Mouse (Mus musculus) frontal cortex, adult (tissue): ENCODE measurements around the gene Evi2.

Experiments used
- ATAC-seq: cut with Nextera tagmentation; 2 replicates; pipeline ENCODE4 v1.9.2; 2017; ENCODE audit warnings: mild to moderate bottlenecking, moderate library complexity, mixed read lengths; ENCODE audit not compliant: low TSS enrichment

Gene Evi2

DNA sequence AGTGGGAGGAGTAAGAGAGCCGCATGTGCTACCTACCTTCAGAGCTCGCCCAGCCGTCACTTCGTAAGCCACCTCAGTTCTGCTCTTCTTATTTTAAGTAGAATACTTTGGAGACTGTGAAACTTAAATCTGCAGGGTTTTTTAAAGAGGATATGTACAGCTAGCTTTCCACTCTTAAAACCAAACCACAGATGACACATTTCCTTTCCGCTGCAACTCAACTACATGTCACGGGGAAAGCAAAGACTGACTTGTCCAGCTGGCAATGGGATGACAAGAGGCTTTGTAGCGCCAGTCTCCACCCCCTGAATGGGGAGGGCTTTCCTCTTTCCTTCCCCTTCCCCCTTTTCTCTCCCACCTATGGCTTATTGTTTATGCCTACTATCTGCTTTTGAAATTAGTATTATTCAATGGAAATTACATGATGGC lies at the start of gene Evi2, which contains the start of gene Evi2a:
TSS of gene Evi2 (minus strand) at position 257 of the 429 bp plus-strand sequence.
TSS of gene Evi2a (minus strand) at position 277 of the 429 bp plus-strand sequence.
- peak; percentile 53; the same call in 1 of the 2 replicates for ATAC-seq

DNA sequence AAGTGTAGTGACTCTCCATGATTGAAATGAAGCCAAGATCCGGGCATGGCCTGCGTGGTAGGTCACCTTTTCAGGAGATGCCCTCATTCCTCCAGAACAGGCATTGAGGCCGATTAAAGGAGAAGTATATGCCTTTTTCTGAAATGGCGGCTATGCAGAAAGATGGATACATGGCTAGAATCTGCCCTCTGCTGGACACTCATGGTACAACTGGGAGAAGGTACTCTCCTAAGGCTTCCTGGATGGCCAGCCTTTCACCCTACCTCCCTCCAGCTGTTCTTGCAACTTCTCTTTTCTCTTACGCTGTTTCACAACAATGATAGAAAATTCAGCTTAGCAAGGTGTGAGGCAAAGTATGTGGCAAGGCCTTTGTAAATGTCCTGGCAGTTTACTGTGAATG lies 47.4 kb upstream of the Evi2 start:
- ATAC-seq, result peak; percentile 66

DNA sequence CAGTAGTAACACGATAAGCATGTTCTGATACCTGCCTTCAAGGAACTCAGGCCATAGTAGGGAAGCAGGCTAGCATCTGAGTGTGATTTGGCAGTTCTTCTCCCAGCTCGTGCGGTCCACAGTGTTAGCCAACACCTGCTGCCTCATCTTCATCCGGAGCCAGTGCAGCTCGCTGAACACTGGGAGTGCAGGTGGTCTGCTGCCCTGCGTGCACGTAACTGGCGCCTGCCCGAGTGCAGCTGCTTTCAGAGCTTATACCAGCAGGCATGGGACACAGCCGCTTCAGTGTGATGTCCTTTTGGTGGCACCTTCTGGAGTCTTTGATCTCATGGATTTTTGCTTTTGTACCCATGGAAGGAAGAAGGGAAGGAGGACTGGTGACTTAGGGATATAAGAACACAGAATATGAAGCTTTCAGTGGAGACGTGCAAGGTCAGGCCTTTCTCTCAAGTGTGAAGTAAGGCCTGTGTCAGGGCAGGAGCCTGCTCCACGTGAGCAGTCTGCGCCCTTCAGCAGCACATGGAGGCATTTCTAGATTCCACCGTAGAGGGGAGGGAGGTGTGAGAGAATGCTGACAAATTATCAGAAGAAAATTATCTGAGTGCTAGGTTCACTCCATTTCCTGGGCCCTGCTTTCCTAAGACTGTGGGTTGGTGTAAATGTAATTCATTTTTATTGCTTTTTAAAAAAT lies 45.1 kb upstream of the Evi2 start:
- ATAC-seq, result no peak

DNA sequence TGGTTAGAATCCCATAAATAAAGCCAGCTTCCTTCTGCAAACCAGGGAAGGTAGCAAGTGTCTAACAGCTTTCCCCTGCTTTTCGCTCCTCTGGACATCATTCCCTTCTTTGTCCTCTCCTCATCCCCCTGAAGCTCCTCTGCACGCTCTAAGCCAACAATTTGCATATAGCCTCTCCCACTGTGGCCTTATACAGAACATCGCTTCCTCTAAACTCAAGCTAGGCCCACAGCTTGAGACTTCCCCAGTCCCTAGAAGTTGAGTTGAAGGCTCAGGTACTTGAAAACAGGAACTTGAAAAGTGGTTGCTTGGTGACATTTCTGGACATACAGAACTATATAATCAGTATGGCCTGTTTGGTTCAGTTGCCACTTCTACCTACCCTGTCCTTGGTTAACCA lies 43.4 kb upstream of the Evi2 start:
- no peak for ATAC-seq

DNA sequence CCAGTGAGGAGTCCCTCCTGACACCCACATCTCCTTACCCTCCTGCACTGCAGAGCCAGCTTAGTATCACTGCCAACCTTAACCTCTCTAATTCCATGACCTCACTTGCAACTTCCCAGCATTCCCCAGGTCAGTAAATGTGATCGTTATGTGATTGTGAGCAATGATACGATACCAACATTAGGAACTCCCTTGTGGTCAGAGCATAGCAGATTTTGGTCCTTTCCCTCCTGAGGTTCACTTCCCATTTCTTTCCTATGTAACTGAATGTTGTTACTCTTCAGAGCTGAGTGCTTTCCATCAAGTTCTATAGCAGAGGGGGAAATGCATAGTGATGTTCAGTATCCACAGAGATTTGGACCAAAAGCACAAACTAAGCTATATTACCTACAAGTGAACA lies 39.9 kb upstream of the Evi2 start:
- ATAC-seq, result no peak

DNA sequence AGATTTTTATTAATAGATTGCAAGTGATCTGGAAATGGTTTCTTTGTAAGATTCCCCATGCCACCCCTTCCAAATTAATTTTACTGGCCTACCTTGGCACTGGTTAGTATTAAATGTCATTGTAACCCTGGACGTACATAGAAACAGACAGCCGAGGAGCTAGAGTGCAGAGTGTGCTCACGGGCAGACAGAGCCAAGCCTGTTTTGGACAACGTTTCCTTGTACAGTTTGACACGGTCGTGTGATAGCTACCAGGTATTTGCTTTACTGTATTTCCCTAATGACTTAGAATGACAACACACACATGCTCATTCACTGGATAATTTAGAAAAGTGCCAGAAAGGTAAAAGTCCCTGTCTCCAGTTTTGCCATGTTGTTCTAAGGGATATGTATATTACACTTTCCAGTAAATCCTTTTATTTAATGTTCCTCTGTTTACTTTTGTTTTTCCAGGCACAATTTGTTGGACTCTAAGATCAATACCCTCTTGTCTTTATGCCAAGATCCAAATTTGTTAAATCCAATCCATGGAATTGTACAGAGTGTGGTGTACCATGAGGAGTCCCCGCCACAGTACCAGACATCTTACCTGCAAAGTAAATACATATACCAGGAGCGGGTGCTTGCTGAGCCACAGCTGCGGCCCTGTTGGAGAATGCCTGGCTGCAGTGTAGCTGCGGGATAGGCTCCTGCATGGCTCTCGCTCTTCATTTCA lies 38.0 kb upstream of the Evi2 start:
- ATAC-seq, result no peak

DNA sequence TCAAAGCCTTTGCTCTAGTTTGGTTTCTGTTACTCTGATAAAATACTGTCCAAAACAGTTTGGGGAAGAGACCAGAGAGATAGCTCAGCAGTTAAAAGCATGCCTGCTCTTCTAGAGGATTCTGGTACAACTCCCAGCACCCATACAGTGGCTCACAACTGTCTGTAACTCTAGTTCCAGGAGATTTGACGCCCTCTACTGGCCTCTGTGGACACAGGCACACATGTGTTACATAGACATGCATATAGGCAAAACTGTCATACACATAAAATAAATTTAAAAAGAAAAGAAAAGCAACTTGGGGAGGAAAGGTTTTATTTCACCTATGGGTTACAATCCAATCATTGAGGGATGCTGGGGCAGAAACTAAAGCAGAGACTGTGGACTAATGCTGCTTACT lies 36.6 kb upstream of the Evi2 start:
- ATAC-seq, result no peak

DNA sequence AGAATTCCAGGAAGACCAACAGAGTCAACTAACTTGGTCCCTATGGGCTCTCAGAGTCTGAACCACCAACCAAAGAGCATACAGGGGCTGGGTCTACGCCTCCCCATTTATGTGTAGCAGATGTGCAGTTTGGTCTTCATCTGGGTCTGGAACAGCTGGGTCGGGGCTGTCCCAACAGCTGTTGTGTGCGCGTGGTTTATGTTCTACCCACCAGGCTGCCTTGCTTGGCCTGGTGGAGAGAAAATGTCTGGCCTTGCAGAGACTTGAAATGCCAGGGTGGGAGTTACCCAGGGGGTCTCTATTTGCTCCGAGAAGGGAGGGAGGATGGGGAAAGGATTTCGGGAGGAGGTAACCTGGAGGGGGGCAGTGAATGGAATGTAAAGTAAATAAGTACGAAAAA lies 33.1 kb upstream of the Evi2 start:
- ATAC-seq, result no peak

DNA sequence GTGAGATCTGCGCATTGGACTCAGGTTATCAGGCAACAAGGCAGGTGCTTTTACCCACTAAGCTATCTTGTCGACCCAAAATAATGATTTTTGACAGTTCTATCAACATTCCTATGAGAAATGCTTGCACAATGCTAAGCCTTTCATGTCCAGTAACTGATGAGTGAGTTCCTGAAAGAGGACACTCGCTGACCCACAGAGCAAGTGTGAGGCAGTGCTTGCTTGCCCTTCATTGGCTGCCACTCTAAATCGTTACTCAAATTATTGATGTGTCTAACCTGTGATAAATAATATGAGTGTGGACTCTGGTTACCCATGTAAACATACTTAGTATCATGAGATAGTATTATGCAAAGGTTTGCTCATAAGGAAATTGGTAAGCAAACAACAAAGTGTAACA lies 30.1 kb upstream of the Evi2 start:
- ATAC-seq, result no peak

DNA sequence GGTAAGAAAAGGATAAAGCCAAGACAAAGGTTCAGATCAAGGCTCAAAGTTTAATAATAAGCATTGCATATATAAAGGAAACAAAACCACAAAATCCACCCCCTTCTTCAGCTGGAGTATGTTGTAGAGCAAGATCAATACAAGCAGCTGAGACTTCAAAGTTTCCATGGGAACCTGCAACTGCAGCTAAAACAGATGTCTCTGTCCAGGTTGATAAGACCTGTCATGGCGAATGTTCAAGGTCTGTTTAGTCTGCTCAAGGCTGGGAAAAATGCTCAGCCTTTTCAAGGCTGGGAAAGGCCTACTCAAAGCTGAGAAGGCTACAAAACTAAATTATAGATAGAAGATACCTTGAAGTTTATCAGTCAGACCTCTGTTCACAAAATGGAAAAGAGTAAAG lies 22.2 kb upstream of the Evi2 start:
- ATAC-seq, result no peak

DNA sequence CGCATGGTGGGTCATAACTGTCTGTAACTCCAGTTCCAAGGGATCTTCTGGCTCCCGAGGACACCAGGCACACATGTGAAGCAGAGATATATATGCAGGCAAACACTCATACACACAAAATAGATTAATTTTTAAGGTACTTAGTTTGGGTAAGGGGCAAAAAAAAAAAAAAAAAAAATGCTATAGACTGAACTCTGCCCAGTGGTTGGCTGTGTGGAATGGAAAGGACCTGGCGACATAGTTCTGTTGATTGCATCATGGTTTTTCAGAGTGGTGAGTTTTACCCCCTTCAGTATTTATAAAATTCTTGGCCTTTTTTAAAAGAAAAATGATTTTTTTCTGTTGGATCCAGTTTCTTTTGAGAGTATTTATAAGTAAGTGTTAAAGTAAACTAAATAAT lies 5.9 kb upstream of the Evi2 start:
- no peak for ATAC-seq

DNA sequence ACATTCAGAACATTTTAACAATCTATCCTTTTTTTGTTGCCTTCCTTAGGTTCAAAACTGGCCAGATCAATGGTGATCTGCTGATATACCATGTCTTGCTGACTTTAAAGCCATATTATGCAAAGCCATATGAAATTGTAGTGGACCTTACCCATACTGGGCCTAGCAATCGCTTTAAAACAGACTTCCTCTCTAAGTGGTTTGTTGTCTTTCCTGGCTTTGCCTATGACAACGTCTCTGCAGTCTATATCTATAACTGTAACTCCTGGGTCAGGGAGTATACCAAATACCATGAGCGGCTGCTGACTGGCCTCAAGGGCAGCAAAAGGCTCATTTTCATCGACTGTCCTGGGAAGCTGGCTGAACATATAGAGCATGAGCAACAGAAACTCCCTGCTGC lies 5.2 kb upstream of the Evi2 start:
- ATAC-seq, result no peak

DNA sequence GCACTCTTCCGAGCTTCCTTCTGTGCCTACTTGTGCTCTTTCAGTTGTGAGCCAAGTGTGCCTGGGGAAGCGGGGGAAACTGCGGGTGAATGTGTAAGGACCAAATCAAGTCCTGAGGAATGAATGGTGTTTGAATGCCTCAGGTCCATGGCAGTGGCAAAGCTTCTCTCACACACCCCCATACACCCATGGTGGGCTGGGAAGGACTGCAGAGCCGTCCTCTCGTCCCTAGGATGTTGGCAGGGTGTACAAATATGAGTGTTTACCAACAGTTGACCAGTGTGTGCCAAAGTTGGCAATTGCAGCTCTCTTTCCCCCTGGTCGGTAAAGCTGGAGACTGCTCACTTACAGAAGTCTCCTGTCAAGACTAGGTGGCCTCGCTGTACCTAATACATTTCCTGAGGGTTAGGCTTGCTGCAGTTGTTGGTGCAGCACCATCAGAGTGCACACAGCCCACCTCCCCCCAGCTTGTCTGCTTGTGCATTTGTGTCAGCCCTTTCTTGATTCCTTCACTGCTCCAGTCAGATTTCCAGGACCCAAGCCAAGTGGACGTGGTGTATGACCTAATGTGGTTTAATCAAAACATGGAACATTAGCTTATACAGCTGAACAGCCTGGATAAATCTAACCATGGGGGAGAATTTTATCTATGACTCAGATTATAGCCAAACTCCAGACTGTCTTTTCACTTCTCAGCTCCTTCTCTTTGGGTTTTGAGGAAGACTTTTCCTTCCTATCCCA lies 3.7 kb upstream of the Evi2 start:
- ATAC-seq, result no peak

DNA sequence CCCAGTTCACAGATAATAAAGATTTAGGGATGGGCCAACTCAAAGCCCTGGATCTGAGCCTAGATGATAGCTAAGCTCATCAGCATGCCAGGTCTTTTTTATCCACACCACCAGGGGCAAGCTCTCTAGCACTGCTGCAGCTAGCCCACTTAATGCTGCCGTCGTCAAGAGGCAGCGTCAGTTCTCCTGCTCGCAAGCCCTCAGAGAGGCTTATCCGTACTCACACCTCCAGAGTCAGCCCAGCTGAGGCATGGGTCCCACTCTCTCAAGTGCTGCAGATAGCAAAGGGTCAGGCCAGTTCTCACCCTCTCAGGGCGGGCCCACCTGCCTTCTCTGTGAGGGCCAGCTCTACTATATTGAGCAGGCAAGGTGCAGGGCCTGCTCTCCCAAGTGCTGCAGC lies 2.9 kb upstream of the Evi2 start:
- ATAC-seq, result no peak

DNA sequence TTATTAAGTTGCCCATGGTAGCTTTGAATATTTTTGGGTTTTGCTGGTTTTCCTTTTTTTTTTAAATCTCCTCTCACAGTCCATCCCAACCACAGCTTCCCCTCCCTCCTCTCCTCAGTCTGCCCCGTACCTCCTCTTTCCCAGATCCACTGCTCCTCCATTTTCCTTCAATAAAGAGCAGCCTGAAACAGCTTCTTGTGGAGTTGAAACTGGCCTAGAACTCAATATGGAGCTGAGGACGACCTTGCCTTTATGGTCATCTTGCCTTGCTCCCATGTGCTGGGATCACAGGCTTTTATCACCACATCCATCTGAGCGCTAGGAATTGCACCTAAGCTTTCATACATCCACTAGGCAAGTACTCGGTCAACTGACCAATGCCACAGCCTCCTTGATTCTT lies 1.1 kb upstream of the Evi2 start:
- ATAC-seq, result no peak

DNA sequence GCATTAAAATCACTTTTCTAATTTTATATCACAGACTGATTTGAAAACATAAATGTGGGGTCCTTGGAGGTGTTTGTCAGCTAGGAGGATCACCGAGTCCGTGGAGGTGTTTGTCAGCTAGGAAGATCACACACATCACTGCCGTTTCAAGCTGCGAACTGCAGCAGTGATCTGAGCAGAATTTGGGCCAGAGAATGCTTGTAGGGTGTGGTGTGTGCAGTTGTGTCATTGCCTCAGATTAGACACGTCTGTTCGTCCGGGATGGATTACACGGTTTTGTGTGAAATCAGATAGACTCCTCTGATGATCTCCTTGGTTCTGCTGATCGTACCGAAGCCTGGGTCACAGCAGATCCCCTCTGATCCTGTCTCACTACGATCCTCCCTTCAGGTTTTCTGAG lies 385 bp upstream of the Evi2 start:
- peak; percentile 34; the same call in 1 of the 2 replicates for ATAC-seq

DNA sequence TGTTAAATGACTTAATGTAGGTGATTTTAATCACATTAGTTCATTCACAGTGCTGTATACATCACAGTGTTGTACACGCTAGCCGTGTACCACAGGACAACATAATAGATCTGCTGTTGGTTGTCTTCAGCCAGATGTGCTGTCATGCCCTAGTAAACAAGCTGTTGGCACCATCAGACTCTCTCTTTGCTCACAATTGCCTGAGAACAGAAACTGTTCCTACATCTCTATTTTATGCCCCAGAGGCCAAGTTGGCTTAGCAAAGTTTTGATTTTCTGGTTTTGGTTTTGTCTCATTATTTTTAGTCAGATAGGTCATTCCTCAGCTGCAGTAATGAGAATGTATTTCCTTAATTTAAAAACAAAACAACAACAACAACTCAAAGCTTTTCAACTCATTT lies 653 bp downstream of the Evi2 start:
- no peak for ATAC-seq

DNA sequence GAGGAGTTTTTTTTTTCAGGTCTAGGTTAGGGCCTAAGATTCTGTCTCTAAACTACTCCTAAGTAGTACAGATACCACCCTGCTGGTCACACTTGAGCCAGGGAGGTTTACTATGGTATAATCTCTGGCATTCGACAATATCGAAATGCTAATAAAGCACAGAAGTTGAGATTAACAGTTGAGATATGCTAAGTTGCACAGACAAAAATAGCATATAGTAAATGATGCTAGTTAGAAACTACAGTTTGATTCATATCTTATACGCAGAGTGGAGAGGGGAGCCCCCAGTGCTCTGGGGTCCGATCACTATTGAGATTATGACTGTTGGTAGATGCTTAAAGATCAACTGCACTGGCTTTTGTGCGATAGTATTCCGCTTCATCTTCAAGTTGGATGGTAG lies 1.2 kb downstream of the Evi2 start:
- ATAC-seq, result no peak

DNA sequence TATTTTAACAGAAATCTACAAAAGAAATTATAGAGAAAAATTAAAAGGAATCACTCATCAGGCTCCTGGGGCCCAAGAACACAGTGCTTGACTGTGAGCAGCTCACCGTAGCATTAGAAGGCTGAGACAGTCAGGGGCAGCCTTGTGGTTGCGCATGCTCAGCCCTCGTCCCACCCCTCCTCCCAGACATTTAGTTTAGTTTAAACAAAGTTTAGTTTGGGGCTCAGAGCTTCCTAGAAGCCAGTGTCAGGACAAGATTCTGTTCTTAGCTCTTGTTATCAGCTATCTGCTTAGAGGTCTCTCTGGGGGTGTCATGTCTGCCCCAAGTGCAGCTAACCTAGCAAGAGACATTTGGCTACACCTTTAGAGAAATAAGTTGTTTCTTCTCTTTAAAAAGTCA lies 1.8 kb downstream of the Evi2 start:
- ATAC-seq, result no peak

DNA sequence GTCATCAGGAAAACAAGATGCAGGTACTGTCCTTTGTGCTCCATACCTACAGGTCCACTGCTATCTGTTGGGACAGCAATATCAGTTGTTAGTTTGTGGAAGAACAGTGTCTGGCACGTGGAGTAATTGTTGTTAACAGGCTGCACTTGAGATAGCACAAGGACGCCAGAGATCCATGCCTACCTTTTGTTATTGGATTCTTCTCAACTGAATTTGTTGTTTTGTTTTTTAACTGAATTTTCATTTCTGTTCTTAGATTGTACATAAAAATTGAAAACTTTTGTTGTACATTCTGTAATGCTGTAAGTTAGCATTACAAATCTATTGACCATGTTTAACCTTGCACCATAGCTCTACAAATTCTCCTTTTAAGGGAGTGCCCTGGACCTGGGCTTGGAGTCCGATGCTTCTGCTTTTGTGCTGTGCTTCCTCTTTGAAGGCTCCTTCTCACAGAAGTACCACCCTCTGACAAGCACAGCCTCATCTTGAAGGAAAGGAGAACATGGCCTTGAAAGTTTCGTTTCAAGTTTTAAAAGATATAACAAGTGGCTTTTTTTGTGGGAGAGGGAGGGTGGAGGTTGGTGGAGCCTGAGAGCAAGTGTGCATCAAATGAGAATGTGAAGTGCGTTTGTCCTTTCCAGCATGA lies 2.5 kb downstream of the Evi2 start:
- no peak for ATAC-seq

DNA sequence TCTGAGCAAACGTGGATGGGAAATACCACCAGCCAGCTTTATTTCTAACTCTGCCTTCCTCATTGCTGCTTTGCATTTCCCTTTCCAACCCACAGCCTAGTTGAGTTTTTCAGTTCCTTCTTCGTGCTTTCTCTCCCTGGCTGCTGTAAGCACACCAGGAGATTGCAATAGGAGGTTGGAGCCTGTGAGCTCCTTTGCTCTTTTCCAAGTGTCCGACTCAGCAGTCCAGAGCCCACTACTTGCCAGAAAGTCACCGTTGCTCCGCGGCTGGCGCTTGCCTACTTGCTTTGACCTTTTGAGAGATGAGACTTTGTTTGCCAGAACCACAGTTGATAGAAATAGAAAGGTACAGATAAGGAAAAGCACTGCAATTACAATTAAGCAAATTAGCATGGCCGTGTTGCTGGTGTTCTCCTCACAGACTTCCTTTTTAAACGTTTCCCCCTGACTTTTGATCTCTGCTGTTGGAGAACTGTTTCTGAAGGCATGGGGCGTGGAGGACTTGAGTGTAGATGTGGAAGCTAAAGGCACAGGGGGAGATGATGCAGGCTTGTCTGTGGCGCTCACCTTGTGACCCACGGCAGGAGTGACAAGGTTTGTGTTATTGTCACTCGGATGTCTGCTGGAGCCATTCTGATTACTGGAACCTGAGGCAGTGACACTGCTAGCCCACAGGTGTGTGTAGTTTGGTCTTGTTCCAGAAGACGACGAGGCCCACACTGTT lies 3.2 kb downstream of the Evi2 start:
- peak; percentile 47; the same call in 1 of the 2 replicates for ATAC-seq

DNA sequence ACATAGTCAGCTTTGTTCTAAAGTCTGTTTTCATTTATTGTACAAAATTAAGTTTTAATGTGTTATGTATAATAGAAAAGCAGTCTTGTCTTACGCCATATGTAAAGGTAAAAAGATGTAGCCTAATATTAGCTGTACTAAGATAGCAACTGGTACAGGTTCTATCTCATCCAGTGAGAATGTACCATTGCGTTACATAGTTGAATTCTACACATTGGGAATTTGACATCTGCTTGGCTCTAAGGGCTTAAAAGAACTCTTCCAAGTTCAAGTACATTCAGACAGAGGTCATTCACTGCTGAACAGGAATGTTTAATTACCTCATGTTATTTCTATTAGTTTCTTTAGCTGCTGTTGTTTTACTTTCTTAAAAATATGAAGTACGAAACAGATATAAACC lies 3.8 kb downstream of the Evi2 start:
- no peak for ATAC-seq
